Mouse (Mus musculus): ENCODE data around the gene Tbl1x. TPM values are rescaled to one million over a fixed set of nuclear protein-coding genes. Genes with fewer than 3 reads are reported as not detected.
A peak's percentile ranks its signal among the peaks of the same experiment; 100 is the strongest.
"Not testable (repeated sequence)": the region's sequence is repeated elsewhere in the genome, so short reads cannot be mapped to it uniquely, and the experiment has no call there.

Tbl1x gene
- polyA plus RNA-seq, 1 experiment from 2014 or later = 53.3 TPM

GRCm38 (mm10) chrX:77533922-77534321 lies 23.1 kb downstream of the Tbl1x start:
- 49% methylated on average over 2 of the region's 2 CpGs for WGBS
- Histone ChIP-seq H3K4me1 (ENCODE audit: control insufficient read depth, insufficient read depth, low read length) (no peaks in the 10 kb centered on the region), H3K36me3 (ENCODE audit: control insufficient read depth, insufficient read depth, low read length) (no peaks in the 10 kb centered on the region), H3K4me2 (ENCODE audit: low read depth, low read length) (no peak overlapping the region), H3K9ac (ENCODE audit: low read depth, low read length) (no peak overlapping the region), H3K4me3 (ENCODE audit: low read length) (no peak overlapping the region), H3K9me3 (ENCODE audit: control insufficient read depth, low read length) (no peaks in the 10 kb centered on the region), H3K27ac (ENCODE audit: low read length) (no peak overlapping the region), H3K27me3 (replicated peaks; ENCODE audit: control insufficient read depth, insufficient read depth, low read length) (no peaks in the 10 kb centered on the region)
- ATAC-seq = no peak

DNA sequence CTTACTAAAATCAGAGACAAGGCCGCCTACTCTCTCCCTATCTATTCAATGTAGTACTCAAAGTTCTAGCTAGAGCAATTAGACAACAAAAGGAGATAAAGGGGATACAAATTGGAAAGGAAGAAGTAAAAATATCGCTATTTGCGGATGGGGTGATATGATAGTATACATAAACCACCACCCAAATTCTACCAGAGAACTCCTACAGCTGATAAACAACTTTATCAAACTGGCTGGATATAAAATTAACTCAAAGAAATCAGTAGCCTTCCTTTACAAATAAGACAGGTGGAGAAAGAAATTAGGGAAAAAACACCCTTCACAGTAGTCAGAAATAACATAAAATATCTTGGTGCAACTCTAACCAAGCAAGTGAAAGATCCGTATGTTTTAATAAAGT lies 29.0 kb downstream of the Tbl1x start:
- H3K27me3 ChIP-seq (replicated peaks; ENCODE audit: control insufficient read depth, insufficient read depth, low read length); H3K27ac ChIP-seq (ENCODE audit: low read length); ATAC-seq; H3K9me3 ChIP-seq (ENCODE audit: control insufficient read depth, low read length); H3K4me3 ChIP-seq (ENCODE audit: low read length); H3K9ac ChIP-seq (ENCODE audit: low read depth, low read length); H3K4me2 ChIP-seq (ENCODE audit: low read depth, low read length); H3K36me3 ChIP-seq (ENCODE audit: control insufficient read depth, insufficient read depth, low read length); H3K4me1 ChIP-seq (ENCODE audit: control insufficient read depth, insufficient read depth, low read length): not testable (repeated sequence)
- WGBS = 87% methylated on average over 4 of the region's 4 CpGs

DNA sequence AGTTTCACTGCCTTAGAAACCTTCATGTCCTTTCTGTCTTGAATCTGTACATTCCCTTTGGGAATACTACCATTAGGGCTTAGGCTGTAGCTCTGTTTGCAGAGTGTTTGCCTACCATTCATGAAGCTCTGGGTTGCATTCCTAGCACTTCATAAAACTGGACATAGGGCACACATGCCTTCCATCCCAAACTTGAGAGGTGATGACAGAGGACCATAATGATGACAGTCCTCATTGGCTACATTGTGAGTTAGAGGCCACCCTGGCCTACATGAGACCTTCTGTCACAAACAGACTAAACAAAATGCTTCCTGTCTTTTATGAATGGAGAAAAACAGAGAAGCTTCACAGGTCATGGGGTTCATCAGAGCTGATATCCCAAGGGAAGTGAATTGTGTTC lies 33.2 kb downstream of the Tbl1x start:
- ATAC-seq = no peak
- peaks cover 2% of the 10 kb centered on the region; the same call in 1 of the 2 replicates for H3K4me1 ChIP-seq (ENCODE audit: control insufficient read depth, insufficient read depth, low read length)
- no peak overlapping the region for H3K9ac ChIP-seq (ENCODE audit: low read depth, low read length)
- H3K27me3 ChIP-seq (replicated peaks; ENCODE audit: control insufficient read depth, insufficient read depth, low read length) = no peaks in the 10 kb centered on the region
- H3K36me3 ChIP-seq (ENCODE audit: control insufficient read depth, insufficient read depth, low read length) = no peaks in the 10 kb centered on the region
- H3K4me2 ChIP-seq (ENCODE audit: low read depth, low read length) = no peak overlapping the region
- no peak overlapping the region for H3K4me3 ChIP-seq (ENCODE audit: low read length)
- H3K9me3 ChIP-seq (ENCODE audit: control insufficient read depth, low read length) = no peaks in the 10 kb centered on the region
- no peak overlapping the region for H3K27ac ChIP-seq (ENCODE audit: low read length)

DNA sequence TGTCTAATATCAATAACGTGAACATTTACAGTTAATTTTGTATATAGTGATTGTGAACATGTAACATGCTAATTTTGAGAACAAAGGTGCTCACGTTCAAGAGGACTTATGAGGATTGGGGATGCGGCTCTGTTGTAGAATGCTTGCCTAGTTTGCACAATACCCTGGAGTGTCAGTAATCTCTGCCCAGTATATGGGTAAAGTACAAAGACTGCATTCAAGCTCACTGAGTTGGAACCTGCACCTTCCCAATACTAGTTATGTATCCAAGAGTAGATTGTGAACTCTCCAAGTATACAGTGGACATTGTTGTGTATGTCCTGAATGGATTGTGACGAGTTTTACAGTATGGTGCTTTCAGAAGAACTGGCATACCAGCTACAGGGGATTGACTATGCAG lies 33.7 kb downstream of the Tbl1x start:
- H3K27ac ChIP-seq (ENCODE audit: low read length) = no peak overlapping the region
- no peak overlapping the region for H3K4me3 ChIP-seq (ENCODE audit: low read length)

GRCm38 (mm10) chrX:77545362-77546078 lies 34.7 kb downstream of the Tbl1x start:
- no peak overlapping the region for H3K4me2 ChIP-seq (ENCODE audit: low read depth, low read length)
- H3K36me3 ChIP-seq (ENCODE audit: control insufficient read depth, insufficient read depth, low read length) = no peaks in the 10 kb centered on the region
- no peak overlapping the region for H3K9ac ChIP-seq (ENCODE audit: low read depth, low read length)
- H3K27ac ChIP-seq (ENCODE audit: low read length) = no peak overlapping the region
- no peaks in the 10 kb centered on the region for H3K27me3 ChIP-seq (replicated peaks; ENCODE audit: control insufficient read depth, insufficient read depth, low read length)
- no peaks in the 10 kb centered on the region for H3K9me3 ChIP-seq (ENCODE audit: control insufficient read depth, low read length)
- no peak overlapping the region for H3K4me3 ChIP-seq (ENCODE audit: low read length)
- peaks cover 2% of the 10 kb centered on the region; the same call in 1 of the 2 replicates for H3K4me1 ChIP-seq (ENCODE audit: control insufficient read depth, insufficient read depth, low read length)
- no peak for ATAC-seq

More for the DNA sequence above, 33.7 kb downstream of the Tbl1x start:
- Histone ChIP-seq H3K36me3 (ENCODE audit: control insufficient read depth, insufficient read depth, low read length) (no peaks in the 10 kb centered on the region), H3K27me3 (replicated peaks; ENCODE audit: control insufficient read depth, insufficient read depth, low read length) (no peaks in the 10 kb centered on the region), H3K4me1 (ENCODE audit: control insufficient read depth, insufficient read depth, low read length) (peaks cover 2% of the 10 kb centered on the region; the same call in 1 of the 2 replicates), H3K9ac (ENCODE audit: low read depth, low read length) (no peak overlapping the region), H3K9me3 (ENCODE audit: control insufficient read depth, low read length) (no peaks in the 10 kb centered on the region), H3K4me2 (ENCODE audit: low read depth, low read length) (no peak overlapping the region)
- ATAC-seq = no peak
- 73% methylated on average over 4 of the region's 4 CpGs for WGBS

GRCm38 (mm10) chrX:77546448-77546847 lies 35.6 kb downstream of the Tbl1x start:
- no peak for ATAC-seq
- no peaks in the 10 kb centered on the region for H3K9me3 ChIP-seq (ENCODE audit: control insufficient read depth, low read length)
- peaks cover 2% of the 10 kb centered on the region; the same call in 1 of the 2 replicates for H3K4me1 ChIP-seq (ENCODE audit: control insufficient read depth, insufficient read depth, low read length)
- WGBS = 73% methylated on average over 1 of the region's 1 CpGs
- H3K27ac ChIP-seq (ENCODE audit: low read length) = no peak overlapping the region
- no peak overlapping the region for H3K4me2 ChIP-seq (ENCODE audit: low read depth, low read length)
- no peak overlapping the region for H3K9ac ChIP-seq (ENCODE audit: low read depth, low read length)
- H3K36me3 ChIP-seq (ENCODE audit: control insufficient read depth, insufficient read depth, low read length) = no peaks in the 10 kb centered on the region
- H3K4me3 ChIP-seq (ENCODE audit: low read length) = no peak overlapping the region
- no peaks in the 10 kb centered on the region for H3K27me3 ChIP-seq (replicated peaks; ENCODE audit: control insufficient read depth, insufficient read depth, low read length)

DNA sequence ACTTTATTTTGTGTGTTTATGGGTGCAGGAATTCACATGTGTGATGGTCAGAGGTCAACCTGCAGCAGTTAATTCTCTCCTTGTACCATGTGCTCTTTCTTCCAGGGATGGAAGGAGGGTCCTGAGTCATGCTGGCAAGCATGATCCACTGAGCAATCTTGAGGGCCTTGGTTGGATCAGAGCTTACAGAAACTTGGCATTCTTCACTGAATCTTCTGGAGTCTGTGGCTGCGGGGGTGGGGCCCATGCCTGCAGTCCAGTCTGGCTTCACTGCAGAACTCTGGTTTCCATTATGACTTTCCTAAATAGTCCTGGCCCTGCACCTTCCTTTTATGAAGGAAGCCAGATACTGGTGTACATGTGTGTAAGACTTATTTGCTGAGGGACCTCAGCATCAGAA lies 38.1 kb downstream of the Tbl1x start:
- Histone ChIP-seq H3K36me3 (ENCODE audit: control insufficient read depth, insufficient read depth, low read length) (no peaks in the 10 kb centered on the region), H3K4me2 (ENCODE audit: low read depth, low read length) (no peak overlapping the region), H3K4me1 (ENCODE audit: control insufficient read depth, insufficient read depth, low read length) (peaks cover 2% of the 10 kb centered on the region; the same call in 1 of the 2 replicates), H3K27me3 (replicated peaks; ENCODE audit: control insufficient read depth, insufficient read depth, low read length) (no peaks in the 10 kb centered on the region), H3K9me3 (ENCODE audit: control insufficient read depth, low read length) (no peaks in the 10 kb centered on the region), H3K4me3 (ENCODE audit: low read length) (no peak overlapping the region), H3K27ac (ENCODE audit: low read length) (no peak overlapping the region), H3K9ac (ENCODE audit: low read depth, low read length) (no peak overlapping the region)
- peak; percentile 44; the same call in 1 of the 2 replicates for ATAC-seq
- WGBS = 81% methylated on average over 1 of the region's 1 CpGs

DNA sequence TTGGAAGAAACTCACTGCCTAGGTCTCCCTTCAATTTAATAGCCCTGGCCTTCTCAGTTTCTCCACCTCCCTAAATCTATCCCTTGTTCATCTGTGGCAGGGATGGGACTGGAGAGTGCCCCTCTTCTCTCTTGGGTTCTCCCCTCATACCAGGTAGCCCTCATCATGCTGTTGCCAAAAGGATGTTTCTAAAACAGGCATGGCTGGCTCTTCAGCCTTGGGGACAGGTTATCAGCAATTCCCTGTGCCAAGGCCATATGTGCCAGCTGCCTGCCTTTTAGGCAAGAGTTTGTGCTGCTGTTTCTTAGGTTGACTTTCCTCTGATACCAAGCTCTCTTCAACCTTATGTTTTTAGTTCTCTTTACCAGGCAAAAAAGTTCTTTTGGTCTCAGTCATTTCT lies 39.6 kb downstream of the Tbl1x start:
- Histone ChIP-seq H3K4me3 (ENCODE audit: low read length) (no peak overlapping the region), H3K9me3 (ENCODE audit: control insufficient read depth, low read length) (no peaks in the 10 kb centered on the region), H3K4me2 (ENCODE audit: low read depth, low read length) (no peak overlapping the region), H3K36me3 (ENCODE audit: control insufficient read depth, insufficient read depth, low read length) (no peaks in the 10 kb centered on the region), H3K27me3 (replicated peaks; ENCODE audit: control insufficient read depth, insufficient read depth, low read length) (no peaks in the 10 kb centered on the region), H3K27ac (ENCODE audit: low read length) (no peak overlapping the region), H3K4me1 (ENCODE audit: control insufficient read depth, insufficient read depth, low read length) (peaks cover 2% of the 10 kb centered on the region; the same call in 1 of the 2 replicates), H3K9ac (ENCODE audit: low read depth, low read length) (no peak overlapping the region)
- ATAC-seq = no peak

DNA sequence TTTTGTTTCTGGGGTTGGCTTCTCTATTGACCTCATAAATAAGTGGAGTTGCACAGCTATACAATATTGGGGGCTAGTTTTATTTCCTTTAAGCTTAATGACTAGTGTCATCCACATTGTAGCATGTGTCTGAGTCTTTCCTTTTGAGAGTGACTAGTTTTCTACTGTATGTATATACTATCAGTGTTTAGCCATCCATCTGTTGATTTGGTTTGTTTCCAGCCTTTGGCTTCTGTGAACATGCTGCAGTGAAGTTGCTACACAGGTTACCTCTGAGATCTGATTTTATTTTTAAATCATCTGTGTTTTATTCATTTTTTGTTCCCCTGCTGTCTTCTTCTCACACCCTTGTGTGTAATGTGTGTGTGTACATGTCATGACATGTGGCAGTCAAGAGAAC lies 40.5 kb downstream of the Tbl1x start:
- Histone ChIP-seq H3K27me3 (replicated peaks; ENCODE audit: control insufficient read depth, insufficient read depth, low read length) (no peaks in the 10 kb centered on the region), H3K36me3 (ENCODE audit: control insufficient read depth, insufficient read depth, low read length) (no peaks in the 10 kb centered on the region), H3K4me2 (ENCODE audit: low read depth, low read length) (no peak overlapping the region), H3K4me3 (ENCODE audit: low read length) (no peak overlapping the region), H3K9me3 (ENCODE audit: control insufficient read depth, low read length) (no peaks in the 10 kb centered on the region), H3K27ac (ENCODE audit: low read length) (no peak overlapping the region), H3K4me1 (ENCODE audit: control insufficient read depth, insufficient read depth, low read length) (no peaks in the 10 kb centered on the region), H3K9ac (ENCODE audit: low read depth, low read length) (no peak overlapping the region)
- ATAC-seq = no peak

DNA sequence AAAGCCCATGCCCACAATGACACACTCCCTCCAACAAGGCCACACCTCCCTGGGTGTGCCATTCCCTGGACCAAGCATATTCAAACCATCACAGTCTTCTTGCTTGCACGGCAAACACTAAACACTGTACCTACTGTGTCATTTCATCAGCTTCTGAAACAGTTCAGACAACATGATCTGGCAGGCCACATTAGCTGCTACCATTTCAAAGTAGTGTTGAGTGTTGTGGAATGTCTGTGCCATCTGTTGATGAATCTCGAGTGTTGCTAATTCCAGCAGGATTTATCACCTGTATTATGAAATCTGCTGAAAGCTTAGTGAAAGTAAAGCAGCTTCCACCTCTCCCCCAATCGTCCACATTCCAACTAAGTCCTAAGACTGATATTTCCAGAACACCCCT lies 41.3 kb downstream of the Tbl1x start:
- Histone ChIP-seq H3K27ac (ENCODE audit: low read length) (no peak overlapping the region), H3K9me3 (ENCODE audit: control insufficient read depth, low read length) (no peaks in the 10 kb centered on the region), H3K9ac (ENCODE audit: low read depth, low read length) (no peak overlapping the region), H3K4me3 (ENCODE audit: low read length) (no peak overlapping the region), H3K4me1 (ENCODE audit: control insufficient read depth, insufficient read depth, low read length) (no peaks in the 10 kb centered on the region), H3K4me2 (ENCODE audit: low read depth, low read length) (no peak overlapping the region), H3K27me3 (replicated peaks; ENCODE audit: control insufficient read depth, insufficient read depth, low read length) (no peaks in the 10 kb centered on the region), H3K36me3 (ENCODE audit: control insufficient read depth, insufficient read depth, low read length) (no peaks in the 10 kb centered on the region)
- no peak for ATAC-seq
- 66% methylated on average over 3 of the region's 3 CpGs for WGBS
